Mouse (Mus musculus): ENCODE data around the gene Irak2.

Gene Irak2

GRCm38 (mm10) chr6:113638302-113639040, at the start of gene Irak2:
Irak2 (plus strand) TSS chr6:113638467.
- DNase-seq, result peak; percentile 92

- no peak for DNase-seq
Observed at GRCm38 (mm10) chr6:113592637-113593036, 45.6 kb upstream of the Irak2 start.

GRCm38 (mm10) chr6:113597945-113598344, 40.3 kb upstream of the Irak2 start:
- DNase-seq, result no peak

- DNase-seq, result no peak
Observed at GRCm38 (mm10) chr6:113599833-113600232, 38.4 kb upstream of the Irak2 start.

GRCm38 (mm10) chr6:113600543-113601139, 37.6 kb upstream of the Irak2 start, which contains the start of gene Fancd2os:
Fancd2os (minus strand) TSS chr6:113600715.
- DNase-seq, result no peak

GRCm38 (mm10) chr6:113602821-113603220, 35.4 kb upstream of the Irak2 start:
- DNase-seq, result no peak

- peak; percentile 25 for DNase-seq
Observed at GRCm38 (mm10) chr6:113603993-113604392, 34.3 kb upstream of the Irak2 start.

GRCm38 (mm10) chr6:113604432-113605223, 33.6 kb upstream of the Irak2 start, which contains the start of gene Brk1:
Brk1 (plus strand) TSS chr6:113604772.
- DNase-seq, result peak; percentile 93

GRCm38 (mm10) chr6:113605224-113605545, 33.1 kb upstream of the Irak2 start:
- no peak for DNase-seq

- no peak for DNase-seq
Observed at GRCm38 (mm10) chr6:113608871-113609270, 29.4 kb upstream of the Irak2 start.

GRCm38 (mm10) chr6:113609293-113609692, 29.0 kb upstream of the Irak2 start:
- no peak for DNase-seq

GRCm38 (mm10) chr6:113612258-113612969, 25.9 kb upstream of the Irak2 start:
- no peak for DNase-seq

GRCm38 (mm10) chr6:113614152-113614551, 24.1 kb upstream of the Irak2 start:
- DNase-seq, result no peak

GRCm38 (mm10) chr6:113614997-113615396, 23.3 kb upstream of the Irak2 start:
- no peak for DNase-seq

- DNase-seq, result no peak
Observed at GRCm38 (mm10) chr6:113615489-113615888, 22.8 kb upstream of the Irak2 start.

GRCm38 (mm10) chr6:113623386-113623785, 14.9 kb upstream of the Irak2 start:
- DNase-seq, result no peak

GRCm38 (mm10) chr6:113623941-113624751, 14.1 kb upstream of the Irak2 start, which contains the start of gene Vhl:
Vhl (plus strand) TSS chr6:113623959.
- DNase-seq, result peak; percentile 87

GRCm38 (mm10) chr6:113624989-113625770, 13.1 kb upstream of the Irak2 start:
- no peak for DNase-seq

GRCm38 (mm10) chr6:113630322-113630721, 7.9 kb upstream of the Irak2 start:
- DNase-seq, result no peak

- no peak for DNase-seq
Observed at GRCm38 (mm10) chr6:113632863-113633262, 5.4 kb upstream of the Irak2 start.

- no peak for DNase-seq
Observed at GRCm38 (mm10) chr6:113639201-113639600, 934 bp downstream of the Irak2 start.
